Comparison of ENCODE assay signal across 8 mouse cellular contexts in genomic region chr5:31202933-31203332, GRCm38 (mm10). TPM values are rescaled to one million over a fixed set of nuclear protein-coding genes. Genes with fewer than 3 reads are reported as not detected.
DNase-seq lines count a peak whose midpoint lies in the region; ATAC-seq lines count a peak whose summit lies in the region.

No protein-coding gene starts in this region.

- peaks cover 74% of the 10 kb centered on the region for H3K36me3 ChIP-seq in heart, embryonic 15.5 days
- peaks cover 84% of the 10 kb centered on the region for H3K36me3 ChIP-seq in embryonic facial prominence, embryonic 10.5 days (replicated peaks)
- peaks cover 77% of the 10 kb centered on the region for H3K36me3 ChIP-seq in hindbrain, embryonic 14.5 days (replicated peaks; ENCODE audit: control insufficient read depth, insufficient read depth)
- peaks cover 78% of the 10 kb centered on the region for H3K36me3 ChIP-seq in midbrain, embryonic 14.5 days (ENCODE audit: control insufficient read depth, insufficient read depth, low read length)

- intact Hi-C loops in heart, postnatal 25 days (cut with DNase I), result loop anchor here (2.0 kb wide), 1 partner anchor 16 kb away; no protein-coding TSS in a partner anchor

- peaks cover 25% of the 10 kb centered on the region for H3K4me1 ChIP-seq in heart, embryonic 15.5 days (replicated peaks)
- peaks cover 22% of the 10 kb centered on the region for H3K4me1 ChIP-seq in embryonic facial prominence, embryonic 10.5 days
- peaks cover 17% of the 10 kb centered on the region; the same call in 1 of the 2 replicates for H3K4me1 ChIP-seq in hindbrain, embryonic 14.5 days (replicated peaks; ENCODE audit: control insufficient read depth, insufficient read depth, low read length)
- peaks cover 10% of the 10 kb centered on the region; the same call in 1 of the 2 replicates for H3K4me1 ChIP-seq in midbrain, embryonic 14.5 days (ENCODE audit: control insufficient read depth, insufficient read depth, low read length)

- 85% methylated on average over 7 of the region's 7 CpGs for WGBS in heart, embryonic 15.5 days
- 88% methylated on average over 7 of the region's 7 CpGs for WGBS in embryonic facial prominence, embryonic 10.5 days
- WGBS in hindbrain, embryonic 14.5 days, result 89% methylated on average over 7 of the region's 7 CpGs
- 87% methylated on average over 7 of the region's 7 CpGs for WGBS in midbrain, embryonic 14.5 days

- DNase-seq in heart, postnatal 25 days (ENCODE audit: low spot score), result no peak
- DNase-seq in embryonic facial prominence, embryonic 10.5 days (ENCODE audit: low spot score), result no peak
- DNase-seq in hindbrain, embryonic 14.5 days (ENCODE audit: low spot score), result no peak
- DNase-seq in midbrain, embryonic 14.5 days, result no peak
- DNase-seq in gastrocnemius, adult 18-20 months (ENCODE audit: low spot score), result no peak
- no peak for DNase-seq in urinary bladder, adult 2 months (ENCODE audit: low spot score)

- H3K27me3 ChIP-seq in heart, embryonic 15.5 days, result no peaks in the 10 kb centered on the region
- no peaks in the 10 kb centered on the region for H3K27me3 ChIP-seq in embryonic facial prominence, embryonic 10.5 days (replicated peaks; ENCODE audit: low read depth, poor library complexity, severe bottlenecking)
- no peaks in the 10 kb centered on the region for H3K27me3 ChIP-seq in hindbrain, embryonic 14.5 days (ENCODE audit: control insufficient read depth, insufficient read depth, low read length)
- no peaks in the 10 kb centered on the region for H3K27me3 ChIP-seq in midbrain, embryonic 14.5 days (ENCODE audit: control insufficient read depth, insufficient read depth, low read length)

- peak overlapping the region; percentile 78 for H3K27ac ChIP-seq in heart, embryonic 15.5 days
- peak overlapping the region; percentile 95 for H3K27ac ChIP-seq in embryonic facial prominence, embryonic 10.5 days (replicated peaks)
- H3K27ac ChIP-seq in hindbrain, embryonic 14.5 days, result peak overlapping the region; percentile 80
- peak overlapping the region; percentile 82 for H3K27ac ChIP-seq in midbrain, embryonic 14.5 days (replicated peaks; ENCODE audit: low read depth, low read length)

- H3K9me3 ChIP-seq in heart, embryonic 15.5 days (replicated peaks), result no peaks in the 10 kb centered on the region; the same call in 1 of the 2 replicates
- H3K9me3 ChIP-seq in embryonic facial prominence, embryonic 10.5 days, result peaks cover 5% of the 10 kb centered on the region
- peaks cover 6% of the 10 kb centered on the region; the same call in 1 of the 2 replicates for H3K9me3 ChIP-seq in hindbrain, embryonic 14.5 days (ENCODE audit: control insufficient read depth, low read length)
- H3K9me3 ChIP-seq in midbrain, embryonic 14.5 days (ENCODE audit: control insufficient read depth, low read length), result peaks cover 5% of the 10 kb centered on the region

- no peak for ATAC-seq in heart, embryonic 15.5 days (replicated peaks; ENCODE audit: insufficient number of reproducible peaks, insufficient read depth, low FRiP score, low read depth)
- ATAC-seq in hindbrain, embryonic 14.5 days (ENCODE audit: low FRiP score), result no peak
- ATAC-seq in midbrain, embryonic 14.5 days (ENCODE audit: low FRiP score, low TSS enrichment), result no peak
- ATAC-seq in erythroid progenitor cell, adult 5-6 weeks (replicated peaks; ENCODE audit: low FRiP score, poor library complexity, severe bottlenecking), result no peak

- peak overlapping the region; percentile 74 for H3K4me3 ChIP-seq in heart, embryonic 15.5 days
- peak overlapping the region; percentile 89 for H3K4me3 ChIP-seq in embryonic facial prominence, embryonic 10.5 days
- H3K4me3 ChIP-seq in hindbrain, embryonic 14.5 days (replicated peaks; ENCODE audit: low read length), result peak overlapping the region; percentile 69
- peak overlapping the region; percentile 80 for H3K4me3 ChIP-seq in midbrain, embryonic 14.5 days (replicated peaks; ENCODE audit: low read depth, low read length)

- peak overlapping the region; percentile 77 for H3K4me2 ChIP-seq in heart, embryonic 15.5 days
- peak overlapping the region; percentile 56 for H3K4me2 ChIP-seq in hindbrain, embryonic 14.5 days (replicated peaks)
- H3K4me2 ChIP-seq in midbrain, embryonic 14.5 days (ENCODE audit: low read length), result peak overlapping the region; percentile 64

- H3K9ac ChIP-seq in heart, embryonic 15.5 days, result no peak overlapping the region
- H3K9ac ChIP-seq in hindbrain, embryonic 14.5 days, result no peak overlapping the region
- no peak overlapping the region for H3K9ac ChIP-seq in midbrain, embryonic 14.5 days (replicated peaks; ENCODE audit: low read length)

RNA-seq across cellular contexts. Expression of gene Zfp513, which starts 0.8 kb away (rescaled TPM):
- polyA plus RNA-seq in heart, embryonic 15.5 days (2015; fragmentation: Nextera tagmentation; extraction: Ambion mirVana), result 5.4 and 8.0 TPM in 2 replicates
- 1 to 10 TPM; 7.3 to 8.1 TPM for total RNA-seq in heart, postnatal 25 days (2021)
- 11.4 and 12.3 TPM in 2 replicates for polyA plus RNA-seq in embryonic facial prominence, embryonic 10.5 days (2016; fragmentation: Nextera tagmentation; extraction: Ambion mirVana)
- 7.0 and 9.4 TPM in 2 replicates for polyA plus RNA-seq in hindbrain, embryonic 14.5 days (2014; fragmentation: Nextera tagmentation; extraction: Ambion mirVana)
- polyA plus RNA-seq in midbrain, embryonic 14.5 days (2014; fragmentation: Nextera tagmentation; extraction: Ambion mirVana), result 8.7 and 8.9 TPM in 2 replicates
- total RNA-seq in erythroid progenitor cell, adult 5-6 weeks (2015; ENCODE audit: low replicate concordance), result 6.8 and 9.2 TPM in 2 replicates
- total RNA-seq in erythroid progenitor cell, adult 5-6 weeks (2017; ENCODE audit: low replicate concordance), result 10.8 and 15.4 TPM in 2 replicates
- total RNA-seq in gastrocnemius, adult 18-20 months (2021), result 1 to 10 TPM; 6.0 to 7.2 TPM
- 29.3 and 37.0 TPM in 2 replicates for polyA plus RNA-seq in urinary bladder, adult 2 months (2012; rRNA removed)

RNA-seq across cellular contexts. Expression of gene Eif2b4, which starts 9.7 kb away (rescaled TPM):
- 51.8 and 64.7 TPM in 2 replicates for polyA plus RNA-seq in heart, embryonic 15.5 days (2015; fragmentation: Nextera tagmentation; extraction: Ambion mirVana)
- 10 to 100 TPM; 51.6 to 55.5 TPM for total RNA-seq in heart, postnatal 25 days (2021)
- polyA plus RNA-seq in embryonic facial prominence, embryonic 10.5 days (2016; fragmentation: Nextera tagmentation; extraction: Ambion mirVana), result 81.4 and 91.1 TPM in 2 replicates
- polyA plus RNA-seq in hindbrain, embryonic 14.5 days (2014; fragmentation: Nextera tagmentation; extraction: Ambion mirVana), result 77.3 and 78.6 TPM in 2 replicates
- polyA plus RNA-seq in midbrain, embryonic 14.5 days (2014; fragmentation: Nextera tagmentation; extraction: Ambion mirVana), result 78.3 and 91.6 TPM in 2 replicates
- 36.5 and 60.5 TPM in 2 replicates for total RNA-seq in erythroid progenitor cell, adult 5-6 weeks (2015; ENCODE audit: low replicate concordance)
- 8.2 and 53.5 TPM in 2 replicates for total RNA-seq in erythroid progenitor cell, adult 5-6 weeks (2017; ENCODE audit: low replicate concordance)
- total RNA-seq in gastrocnemius, adult 18-20 months (2021), result 10 to 100 TPM; 42.9 to 46.8 TPM
- 33.2 and 39.1 TPM in 2 replicates for polyA plus RNA-seq in urinary bladder, adult 2 months (2012; rRNA removed)

RNA-seq across cellular contexts. Expression of gene Snx17, which starts 9.9 kb away (rescaled TPM):
- 107 and 117 TPM in 2 replicates for polyA plus RNA-seq in heart, embryonic 15.5 days (2015; fragmentation: Nextera tagmentation; extraction: Ambion mirVana)
- 10 to 100 TPM; 61.3 to 62.5 TPM for total RNA-seq in heart, postnatal 25 days (2021)
- 125 and 127 TPM in 2 replicates for polyA plus RNA-seq in embryonic facial prominence, embryonic 10.5 days (2016; fragmentation: Nextera tagmentation; extraction: Ambion mirVana)
- 107 and 108 TPM in 2 replicates for polyA plus RNA-seq in hindbrain, embryonic 14.5 days (2014; fragmentation: Nextera tagmentation; extraction: Ambion mirVana)
- polyA plus RNA-seq in midbrain, embryonic 14.5 days (2014; fragmentation: Nextera tagmentation; extraction: Ambion mirVana), result 114 and 119 TPM in 2 replicates
- 22.6 and 31.7 TPM in 2 replicates for total RNA-seq in erythroid progenitor cell, adult 5-6 weeks (2015; ENCODE audit: low replicate concordance)
- 16.3 and 39.3 TPM in 2 replicates for total RNA-seq in erythroid progenitor cell, adult 5-6 weeks (2017; ENCODE audit: low replicate concordance)
- 10 to 100 TPM; 29.1 to 30.8 TPM for total RNA-seq in gastrocnemius, adult 18-20 months (2021)
- 93.5 and 93.8 TPM in 2 replicates for polyA plus RNA-seq in urinary bladder, adult 2 months (2012; rRNA removed)

RNA-seq across cellular contexts. Expression of gene Ppm1g, which starts 17.6 kb away (rescaled TPM):
- 81.4 and 103 TPM in 2 replicates for polyA plus RNA-seq in heart, embryonic 15.5 days (2015; fragmentation: Nextera tagmentation; extraction: Ambion mirVana)
- 10 to 100 TPM; 58.5 to 61.7 TPM for total RNA-seq in heart, postnatal 25 days (2021)
- 185 and 197 TPM in 2 replicates for polyA plus RNA-seq in embryonic facial prominence, embryonic 10.5 days (2016; fragmentation: Nextera tagmentation; extraction: Ambion mirVana)
- polyA plus RNA-seq in hindbrain, embryonic 14.5 days (2014; fragmentation: Nextera tagmentation; extraction: Ambion mirVana), result 162 TPM in 2 replicates
- polyA plus RNA-seq in midbrain, embryonic 14.5 days (2014; fragmentation: Nextera tagmentation; extraction: Ambion mirVana), result 162 and 163 TPM in 2 replicates
- 166 and 178 TPM in 2 replicates for total RNA-seq in erythroid progenitor cell, adult 5-6 weeks (2015; ENCODE audit: low replicate concordance)
- 214 and 223 TPM in 2 replicates for total RNA-seq in erythroid progenitor cell, adult 5-6 weeks (2017; ENCODE audit: low replicate concordance)
- 10 to 100 TPM; 37.8 to 43.9 TPM for total RNA-seq in gastrocnemius, adult 18-20 months (2021)
- 67.0 and 73.4 TPM in 2 replicates for polyA plus RNA-seq in urinary bladder, adult 2 months (2012; rRNA removed)

RNA-seq across cellular contexts. Expression of gene Gtf3c2, which starts 23.0 kb away (rescaled TPM):
- polyA plus RNA-seq in heart, embryonic 15.5 days (2015; fragmentation: Nextera tagmentation; extraction: Ambion mirVana), result 37.2 and 44.8 TPM in 2 replicates
- total RNA-seq in heart, postnatal 25 days (2021), result 10 to 100 TPM; 32.0 to 35.8 TPM
- 123 and 124 TPM in 2 replicates for polyA plus RNA-seq in embryonic facial prominence, embryonic 10.5 days (2016; fragmentation: Nextera tagmentation; extraction: Ambion mirVana)
- 49.7 and 53.0 TPM in 2 replicates for polyA plus RNA-seq in hindbrain, embryonic 14.5 days (2014; fragmentation: Nextera tagmentation; extraction: Ambion mirVana)
- 48.5 and 68.0 TPM in 2 replicates for polyA plus RNA-seq in midbrain, embryonic 14.5 days (2014; fragmentation: Nextera tagmentation; extraction: Ambion mirVana)
- 45.4 and 54.5 TPM in 2 replicates for total RNA-seq in erythroid progenitor cell, adult 5-6 weeks (2015; ENCODE audit: low replicate concordance)
- 29.9 and 130 TPM in 2 replicates for total RNA-seq in erythroid progenitor cell, adult 5-6 weeks (2017; ENCODE audit: low replicate concordance)
- 10 to 100 TPM; 20.7 to 20.9 TPM for total RNA-seq in gastrocnemius, adult 18-20 months (2021)
- polyA plus RNA-seq in urinary bladder, adult 2 months (2012; rRNA removed), result 78.9 and 87.0 TPM in 2 replicates
